Mouse (Mus musculus) heart, embryonic 11.5 days (tissue): ENCODE data around the gene Taco1. TPM values are rescaled to one million over a fixed set of nuclear protein-coding genes. Genes with fewer than 3 reads are reported as not detected.
A peak's percentile ranks its signal among the peaks of the same experiment; 100 is the strongest.

Experiments used
- ATAC-seq: fragments of 200-750 bp; cut with Nextera tagmentation; replicated peaks from 2 replicates; pipeline ENCODE4 v1.8.0; 2017; ENCODE audit warnings: moderate library complexity; ENCODE audit not compliant: insufficient number of reproducible peaks, low FRiP score, low TSS enrichment
- H3K27ac ChIP-seq: fragments of 300-500 bp; sonication (generic); 2 replicates; pipeline ENCODE4 v1.5.1; 2014; ENCODE audit warnings: mild to moderate bottlenecking, low read depth, low read length
- H3K27me3 ChIP-seq: fragments of 300-500 bp; sonication (generic); 2 replicates; pipeline ENCODE4 v1.6.1; 2014; ENCODE audit warnings: mild to moderate bottlenecking, low read length, mixed read lengths; ENCODE audit not compliant: control insufficient read depth, insufficient read depth
- H3K36me3 ChIP-seq: fragments of 300-500 bp; sonication (generic); 2 replicates; pipeline ENCODE4 v1.6.1; 2014; ENCODE audit warnings: mild to moderate bottlenecking, low read length, moderate library complexity, mixed read lengths; ENCODE audit not compliant: control insufficient read depth, insufficient read depth
- H3K4me1 ChIP-seq: fragments of 300-500 bp; sonication (generic); 2 replicates; pipeline ENCODE4 v1.6.1; 2014; ENCODE audit warnings: low read length; ENCODE audit not compliant: control insufficient read depth, insufficient read depth
- H3K4me2 ChIP-seq: fragments of 300-500 bp; sonication (generic); 2 replicates; pipeline ENCODE4 v1.6.1; 2014; ENCODE audit warnings: mild to moderate bottlenecking, moderate library complexity
- H3K4me3 ChIP-seq: fragments of 300-500 bp; sonication (generic); 2 replicates; pipeline ENCODE4 v1.5.1; 2014; ENCODE audit warnings: low read depth, low read length
- H3K9ac ChIP-seq: fragments of 300-500 bp; sonication (generic); 2 replicates; pipeline ENCODE4 v1.6.1; 2014; ENCODE audit warnings: mild to moderate bottlenecking, low read depth, low read length, moderate library complexity
- H3K9me3 ChIP-seq: fragments of 300-500 bp; sonication (generic); replicated peaks from 2 replicates; pipeline ENCODE4 v1.6.1; 2016; ENCODE audit warnings: low read length; ENCODE audit not compliant: control insufficient read depth
- WGBS: fragments of 180-500 bp; shearing (Covaris S2); extraction: QIAGEN DNeasy Blood & Tissue Kit; methylation state at CpG from one replicate; pipeline ENCODE4 v1.1.7; 2014; ENCODE audit not compliant: insufficient replicate concordance; 5-methylcytosine and 5-hydroxymethylcytosine counted together
- polyA plus RNA-seq: library from polyadenylated mRNA; unstranded; fragments of >200 nt; fragmentation: Nextera tagmentation; extraction: Ambion mirVana; gene quantifications from 2 replicates; pipeline ENCODE4 v1.2.1, GENCODE M21; 2014

Gene Taco1
- polyA plus RNA-seq, 1 experiment from 2014 or later, result 11.0 TPM

DNA sequence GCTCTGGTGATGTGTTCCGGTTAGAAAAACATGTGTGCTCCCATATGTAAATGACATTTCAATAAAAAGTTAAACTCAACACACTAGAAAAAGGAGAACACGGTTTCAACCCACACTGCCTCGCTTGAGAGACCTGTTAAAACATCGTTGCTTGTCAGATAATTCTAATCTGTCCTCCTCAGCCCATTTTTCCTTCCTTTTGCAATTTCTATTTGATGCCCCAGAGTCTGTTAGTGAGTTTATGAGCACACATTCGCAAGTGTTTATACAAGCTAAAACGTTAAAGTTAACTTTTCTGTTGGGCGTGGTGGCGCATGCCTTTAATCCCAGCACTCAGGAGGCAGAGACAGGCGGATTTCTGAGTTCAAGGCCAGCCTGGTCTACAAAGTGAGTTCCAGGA is 30.9 kb upstream of the Taco1 start:
- H3K36me3 ChIP-seq, result no peaks in the 10 kb centered on the region
- no peaks in the 10 kb centered on the region for H3K27me3 ChIP-seq
- H3K9ac ChIP-seq, result no peak overlapping the region
- H3K4me1 ChIP-seq, result peaks cover 11% of the 10 kb centered on the region
- no peak overlapping the region for H3K4me2 ChIP-seq
- WGBS, result 84% methylated on average over 9 of the region's 9 CpGs
- no peaks in the 10 kb centered on the region for H3K9me3 ChIP-seq
- ATAC-seq, result no peak
- H3K27ac ChIP-seq, result no peak overlapping the region
- H3K4me3 ChIP-seq, result no peak overlapping the region

DNA sequence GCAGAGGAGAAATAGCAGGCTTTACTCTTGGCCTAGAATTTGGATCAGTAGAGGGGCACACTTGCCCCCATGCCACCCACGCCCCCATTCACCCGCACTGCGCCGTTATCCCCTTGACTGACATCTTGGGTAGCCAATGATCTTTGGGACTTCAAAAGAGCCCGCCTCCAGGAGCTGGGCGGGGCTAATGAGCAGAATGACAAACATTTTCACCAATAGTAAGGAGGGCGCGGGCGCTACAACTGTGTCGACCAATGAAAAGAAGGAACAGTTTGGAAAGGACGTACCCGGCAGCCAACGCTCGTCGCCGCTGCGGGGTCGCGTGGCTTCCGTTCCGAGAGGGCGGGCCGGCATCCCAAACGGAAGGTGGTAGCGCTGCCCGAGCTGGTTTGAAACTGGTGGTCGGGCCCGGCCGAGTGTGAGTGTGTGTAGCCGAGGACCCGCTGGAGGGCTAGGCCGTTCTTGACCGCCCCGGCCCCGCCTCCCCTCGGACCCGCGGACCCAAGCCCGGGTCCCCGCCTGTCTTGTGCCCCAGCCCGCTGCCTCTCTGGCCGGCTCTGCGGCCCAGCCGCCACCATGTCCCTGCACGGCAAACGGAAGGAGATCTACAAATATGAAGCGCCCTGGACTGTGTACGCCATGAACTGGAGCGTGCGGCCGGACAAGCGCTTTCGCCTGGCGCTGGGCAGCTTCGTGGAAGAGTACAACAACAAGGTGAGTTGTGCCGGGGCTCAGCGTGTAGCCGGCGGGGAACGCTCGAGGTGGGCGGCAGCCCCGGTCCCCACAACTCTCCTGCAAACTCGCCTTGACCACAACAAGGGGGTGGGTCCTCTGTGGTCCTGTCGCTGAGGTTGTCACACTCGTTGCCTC is 29.1 kb upstream of the Taco1 start, which contains the start of gene Dcaf7:
Dcaf7 (plus strand) TSS at position 325 of the 870 bp plus-strand sequence.
- WGBS, result under 1% methylated on average over 64 of the region's 66 CpGs
- Histone ChIP-seq H3K36me3 (no peaks in the 10 kb centered on the region), H3K27ac (peak within 1 kb of the TSS; percentile 93), H3K4me1 (peaks cover 11% of the 10 kb centered on the region), H3K27me3 (no peaks in the 10 kb centered on the region), H3K9ac (peak within 1 kb of the TSS; percentile 90), H3K4me2 (peak within 1 kb of the TSS; percentile 92), H3K9me3 (no peaks in the 10 kb centered on the region), H3K4me3 (peak within 1 kb of the TSS; percentile 100)
- ATAC-seq, result peak; percentile 98

DNA sequence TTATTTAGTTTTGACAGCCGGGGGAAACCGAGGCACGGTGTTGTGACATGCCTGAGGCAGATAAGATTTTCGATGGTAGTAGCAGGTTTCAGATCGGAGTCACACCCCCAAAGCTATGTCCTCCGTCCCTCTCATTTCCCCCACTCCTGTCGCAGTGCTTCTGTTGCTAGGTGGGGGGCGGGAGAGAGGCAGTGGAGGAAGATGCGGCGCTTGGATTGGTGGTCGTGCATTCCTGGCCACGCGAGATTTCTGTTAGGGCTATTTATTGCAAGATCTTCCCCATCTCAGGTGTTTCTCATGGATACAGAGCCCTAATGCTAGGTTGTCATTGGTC is 28.5 kb upstream of the Taco1 start:
- no peaks in the 10 kb centered on the region for H3K9me3 ChIP-seq
- no peak for ATAC-seq
- under 1% methylated on average over 13 of the region's 13 CpGs for WGBS
- peak overlapping the region; percentile 100 for H3K4me3 ChIP-seq
- H3K27ac ChIP-seq, result peak overlapping the region; percentile 93
- H3K27me3 ChIP-seq, result no peaks in the 10 kb centered on the region
- no peaks in the 10 kb centered on the region for H3K36me3 ChIP-seq
- H3K4me2 ChIP-seq, result peak overlapping the region; percentile 92
- H3K9ac ChIP-seq, result peak overlapping the region; percentile 90
- H3K4me1 ChIP-seq, result peaks cover 11% of the 10 kb centered on the region

DNA sequence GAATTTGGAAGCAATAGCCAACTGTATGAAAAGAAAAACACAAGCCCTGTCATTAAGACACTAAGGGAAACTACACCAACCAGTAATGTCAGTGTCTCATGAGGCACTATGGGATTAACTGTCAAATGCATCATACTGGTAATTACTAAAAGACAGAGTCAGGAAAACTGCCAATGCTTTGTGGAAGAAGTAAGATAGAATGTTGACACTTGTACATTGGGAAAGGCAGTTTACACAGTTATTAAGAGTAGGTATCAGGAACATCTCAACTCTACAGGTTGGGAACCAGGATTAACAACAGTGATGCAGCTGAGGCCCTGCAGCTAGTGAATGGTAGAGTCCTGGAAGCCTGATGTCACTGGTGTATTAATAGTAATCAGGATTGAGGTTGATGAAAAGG is 21.5 kb upstream of the Taco1 start:
- Histone ChIP-seq H3K27ac (no peak overlapping the region), H3K4me2 (no peak overlapping the region), H3K27me3 (no peaks in the 10 kb centered on the region), H3K4me3 (no peak overlapping the region), H3K9ac (no peak overlapping the region), H3K4me1 (no peaks in the 10 kb centered on the region), H3K36me3 (peaks cover 12% of the 10 kb centered on the region; the same call in 1 of the 2 replicates), H3K9me3 (no peaks in the 10 kb centered on the region)
- no peak for ATAC-seq

DNA sequence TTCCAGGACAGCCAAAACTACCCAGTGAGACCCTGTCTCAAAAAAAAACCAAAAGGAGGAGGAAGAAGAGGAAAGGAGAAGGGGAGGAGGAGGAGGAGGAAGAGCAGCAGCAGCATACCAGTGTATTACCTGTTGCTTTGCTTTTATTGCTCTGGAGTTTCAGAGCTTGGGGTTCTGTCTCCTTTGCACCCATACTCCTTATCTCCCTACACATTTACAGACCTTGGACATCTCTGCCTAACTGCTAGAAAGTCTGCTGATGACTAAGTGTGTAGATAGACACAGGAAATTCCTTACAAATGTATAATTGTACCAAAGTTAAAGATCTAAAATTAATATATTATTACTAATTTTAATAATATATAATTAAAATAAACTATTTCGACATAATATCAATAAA is 20.6 kb upstream of the Taco1 start:
- Histone ChIP-seq H3K27ac (no peak overlapping the region), H3K9ac (no peak overlapping the region), H3K4me2 (no peak overlapping the region), H3K9me3 (no peaks in the 10 kb centered on the region), H3K4me1 (no peaks in the 10 kb centered on the region), H3K27me3 (no peaks in the 10 kb centered on the region), H3K4me3 (no peak overlapping the region), H3K36me3 (peaks cover 12% of the 10 kb centered on the region; the same call in 1 of the 2 replicates)
- no peak for ATAC-seq
- WGBS, result 90% methylated on average over 1 of the region's 1 CpGs

DNA sequence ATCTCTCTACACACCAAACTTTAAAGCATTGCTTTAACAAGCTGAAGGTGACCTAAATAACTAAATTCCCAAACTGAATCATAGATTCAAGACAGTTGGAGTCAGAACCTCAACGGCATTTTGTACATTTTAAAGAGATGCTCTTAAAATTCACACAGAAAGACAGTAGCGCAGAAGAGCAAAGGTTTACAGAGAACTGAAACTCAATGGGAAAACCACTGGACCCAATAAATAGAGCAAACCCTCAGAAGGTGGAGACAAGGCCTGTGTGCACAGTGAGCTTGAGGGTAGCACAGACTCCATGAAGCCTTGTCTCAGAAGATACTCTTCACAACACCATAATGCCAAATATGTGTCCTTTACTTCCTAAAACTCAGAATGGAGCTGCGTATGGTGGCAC is 20.1 kb upstream of the Taco1 start:
- H3K9me3 ChIP-seq, result no peaks in the 10 kb centered on the region
- no peaks in the 10 kb centered on the region for H3K4me1 ChIP-seq
- no peak overlapping the region for H3K9ac ChIP-seq
- H3K4me2 ChIP-seq, result no peak overlapping the region
- no peaks in the 10 kb centered on the region for H3K27me3 ChIP-seq
- ATAC-seq, result no peak
- peaks cover 13% of the 10 kb centered on the region for H3K36me3 ChIP-seq
- WGBS, result 92% methylated on average over 3 of the region's 3 CpGs
- no peak overlapping the region for H3K4me3 ChIP-seq
- H3K27ac ChIP-seq, result no peak overlapping the region

DNA sequence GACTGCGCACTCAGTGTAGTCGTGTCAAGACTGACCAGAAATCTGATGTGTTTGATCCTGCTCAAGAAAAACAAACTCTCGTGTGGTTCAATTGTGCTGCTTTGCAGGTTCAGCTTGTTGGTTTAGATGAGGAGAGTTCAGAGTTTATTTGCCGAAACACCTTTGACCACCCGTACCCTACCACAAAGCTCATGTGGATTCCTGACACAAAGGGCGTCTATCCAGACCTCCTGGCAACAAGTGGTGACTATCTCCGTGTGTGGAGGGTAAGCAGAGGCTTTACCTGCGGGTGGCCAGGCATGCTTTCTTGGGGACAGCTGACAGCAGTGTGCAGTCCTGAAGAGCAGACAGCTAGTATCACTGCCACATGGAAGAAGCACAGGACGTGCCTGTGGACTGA is 19.3 kb upstream of the Taco1 start:
- peaks cover 18% of the 10 kb centered on the region for H3K36me3 ChIP-seq

DNA sequence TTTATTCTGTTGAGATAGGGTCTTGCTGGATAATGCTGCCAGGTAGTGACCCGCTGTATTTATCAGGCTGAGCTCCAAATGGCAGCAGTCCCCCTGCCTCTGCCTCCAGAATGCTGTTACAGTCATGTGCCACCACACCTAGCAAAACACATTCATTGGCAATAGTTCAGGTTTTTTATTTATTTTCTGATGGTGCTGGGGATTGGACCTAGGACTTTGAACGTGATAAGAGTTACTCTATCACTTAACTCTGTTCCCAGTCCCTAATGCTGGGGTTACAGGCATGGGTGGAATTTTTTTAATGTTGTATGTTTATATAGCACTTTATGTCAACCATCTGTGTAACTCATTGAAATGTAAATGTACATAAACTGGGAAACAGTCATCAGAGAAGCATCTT is 11.9 kb upstream of the Taco1 start:
- no peak overlapping the region for H3K9ac ChIP-seq

More for the DNA sequence above, 19.3 kb upstream of the Taco1 start:
- no peak overlapping the region for H3K4me2 ChIP-seq
- H3K9me3 ChIP-seq, result no peaks in the 10 kb centered on the region
- ATAC-seq, result no peak
- 85% methylated on average over 9 of the region's 9 CpGs for WGBS
- no peaks in the 10 kb centered on the region for H3K4me1 ChIP-seq
- H3K4me3 ChIP-seq, result no peak overlapping the region
- H3K27me3 ChIP-seq, result no peaks in the 10 kb centered on the region
- H3K9ac ChIP-seq, result no peak overlapping the region
- no peak overlapping the region for H3K27ac ChIP-seq

DNA sequence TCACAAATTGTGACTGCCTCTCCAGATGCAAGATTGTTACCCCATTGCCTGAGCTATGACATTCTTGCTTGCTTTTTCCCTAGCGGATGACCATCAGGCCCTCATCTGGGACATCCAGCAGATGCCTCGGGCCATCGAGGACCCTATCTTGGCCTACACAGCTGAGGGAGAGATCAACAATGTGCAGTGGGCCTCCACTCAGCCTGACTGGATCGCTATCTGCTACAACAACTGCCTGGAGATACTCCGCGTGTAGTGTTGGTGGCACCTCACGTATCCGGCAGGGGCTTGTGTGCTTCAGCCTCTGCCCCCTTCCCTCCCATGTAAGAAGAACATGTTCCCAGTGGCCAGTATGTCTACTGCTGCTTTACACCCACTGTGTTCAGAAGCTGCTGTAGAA is 11.3 kb upstream of the Taco1 start:
- ATAC-seq, result no peak
- no peak overlapping the region for H3K4me2 ChIP-seq
- no peak overlapping the region for H3K27ac ChIP-seq
- WGBS, result 92% methylated on average over 8 of the region's 8 CpGs
- no peak overlapping the region for H3K4me3 ChIP-seq
- no peak overlapping the region for H3K9ac ChIP-seq
- no peaks in the 10 kb centered on the region for H3K27me3 ChIP-seq
- no peaks in the 10 kb centered on the region for H3K4me1 ChIP-seq
- no peaks in the 10 kb centered on the region for H3K9me3 ChIP-seq
- H3K36me3 ChIP-seq, result peaks cover 48% of the 10 kb centered on the region

More for the DNA sequence above, 11.9 kb upstream of the Taco1 start:
- Histone ChIP-seq H3K36me3 (peaks cover 47% of the 10 kb centered on the region), H3K4me2 (no peak overlapping the region), H3K4me3 (no peak overlapping the region), H3K9me3 (no peaks in the 10 kb centered on the region), H3K27me3 (no peaks in the 10 kb centered on the region), H3K4me1 (no peaks in the 10 kb centered on the region), H3K27ac (no peak overlapping the region)
- no peak for ATAC-seq
- 91% methylated on average over 2 of the region's 2 CpGs for WGBS
